Mouse (Mus musculus) olfactory bulb, adult 2 months (tissue): ENCODE measurements at regions not wholly inside any gene's neighbourhood (a gene's known extent, or its start where the extent isn't known, plus 50 kb on each side); places are given as distances from the start of the nearest gene placed in this dataset.

Source experiments
- CTCF ChIP-seq: fragments of 200-500 bp; IDR thresholded peaks from 2 replicates; pipeline ENCODE4 v1.5.1; 2012; ENCODE audit warnings: low read depth, mild to moderate bottlenecking, low read length, moderate library complexity; ENCODE audit not compliant: insufficient read depth
- POLR2A ChIP-seq: fragments of 200-500 bp; IDR thresholded peaks from 2 replicates; pipeline ENCODE4 v1.6.1; 2012; ENCODE audit warnings: mild to moderate bottlenecking, low read depth, low read length, moderate library complexity; ENCODE audit not compliant: insufficient read depth

DNA sequence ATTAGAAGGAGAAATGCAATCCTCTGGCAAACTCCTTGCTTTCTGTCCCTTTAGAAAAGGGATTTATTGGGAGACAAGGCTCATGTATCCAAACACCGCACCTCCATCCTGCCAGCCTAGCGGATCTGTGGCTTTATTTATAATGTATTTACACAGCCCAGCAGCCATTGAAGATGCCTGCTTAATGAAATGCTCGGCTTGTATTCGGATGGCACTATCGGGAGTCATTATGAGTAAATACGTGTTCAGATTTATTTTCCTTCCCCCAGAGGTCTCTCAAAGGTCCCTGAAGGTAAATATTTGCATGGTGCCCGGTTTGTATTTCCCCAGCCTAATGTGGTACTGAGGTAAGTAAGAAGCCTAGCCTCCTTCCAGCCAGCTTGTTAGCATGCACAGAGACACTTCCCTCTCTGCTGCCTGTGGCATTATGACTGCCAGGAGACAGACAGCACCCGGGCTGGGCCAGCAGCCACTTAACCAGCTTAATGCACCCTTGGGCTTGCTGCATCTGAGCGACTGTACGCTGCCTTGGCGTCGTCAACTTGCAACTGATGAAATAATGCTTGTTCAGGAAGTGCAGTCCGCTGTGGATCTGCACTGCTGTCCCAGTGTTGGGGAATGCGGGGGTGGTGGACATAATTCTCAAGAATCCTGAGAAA, 80.7 kb upstream of the Dlx2 start:
- TF ChIP-seq CTCF (no peak), POLR2A (no peak)
